Mouse (Mus musculus) CH12.LX (cell line): ENCODE results near the gene Dctn5. TPM values are rescaled to one million over a fixed set of nuclear protein-coding genes. Genes with fewer than 3 reads are reported as not detected.

Experiments used
- DNase-seq: peaks from one replicate; pipeline ENCODE4 v3.0.0-alpha.2; 2013; ENCODE audit errors: extremely low read depth
- H3K27ac ChIP-seq: 2 replicates; pipeline ENCODE4 v1.5.1; 2012; ENCODE audit warnings: low read depth, mild to moderate bottlenecking, control low read depth, moderate library complexity; ENCODE audit not compliant: insufficient read depth
- H3K27me3 ChIP-seq: replicated peaks from 2 replicates; pipeline ENCODE3; 2012; ENCODE audit warnings: inconsistent platforms
- H3K36me3 ChIP-seq, 2 experiments: replicated peaks in 1 of 2; 2 replicates each; pipeline versions ENCODE3 to v1.6.1; 2012; ENCODE audit warnings: inconsistent platforms in 1 of 2, low read length in 1 of 2, mild to moderate bottlenecking in 1 of 2, mixed read lengths in 1 of 2, moderate library complexity in 1 of 2; ENCODE audit not compliant: control insufficient read depth in 1 of 2, insufficient read depth in 1 of 2
- H3K4me1 ChIP-seq, 2 experiments: 2 replicates each; pipeline ENCODE4 v1.6.1; 2012; ENCODE audit warnings: inconsistent platforms in 1 of 2, moderate library complexity in 1 of 2; ENCODE audit not compliant: insufficient read depth in 2 of 2, control insufficient read depth in 1 of 2
- H3K4me2 ChIP-seq: 2 replicates; pipeline ENCODE4 v1.6.1; 2012; ENCODE audit warnings: low read depth, mild to moderate bottlenecking, control low read depth; ENCODE audit not compliant: poor library complexity, insufficient read depth, severe bottlenecking
- H3K4me3 ChIP-seq, 3 experiments: fragments of 150-350 bp in 1 of 3; sonication (generic) in 1 of 3; replicated peaks in 1 of 3; 2 replicates each; pipeline versions ENCODE3 to v1.5.1; 2011 to 2012; ENCODE audit warnings: low read depth in 2 of 3, low read length in 2 of 3, mild to moderate bottlenecking in 2 of 3, moderate library complexity in 2 of 3, control low read depth in 1 of 3, improper control_type of control experiment in 1 of 3, inconsistent platforms in 1 of 3, mixed read lengths in 1 of 3; ENCODE audit not compliant: poor library complexity in 1 of 3
- H3K79me2 ChIP-seq: replicated peaks from 2 replicates; pipeline ENCODE4 v1.6.1; 2012; ENCODE audit warnings: mild to moderate bottlenecking, moderate library complexity; ENCODE audit not compliant: control insufficient read depth, poor library complexity, insufficient read depth, severe bottlenecking; ENCODE audit errors: extremely low read depth
- H3K9ac ChIP-seq: 2 replicates; pipeline ENCODE4 v1.6.1; 2012; ENCODE audit warnings: low read depth, mild to moderate bottlenecking, control low read depth, moderate library complexity; ENCODE audit not compliant: insufficient read depth
- H3K9me3 ChIP-seq: replicated peaks from 2 replicates; pipeline ENCODE3; 2012; ENCODE audit warnings: low read length, inconsistent platforms, mixed read lengths
- BHLHE40 ChIP-seq: IDR thresholded peaks from 2 replicates; pipeline ENCODE4 v1.6.1; 2011; ENCODE audit warnings: mild to moderate bottlenecking, low read depth, low read length, improper control_type of control experiment
- CHD2 ChIP-seq: IDR thresholded peaks from 2 replicates; pipeline ENCODE4 v1.6.1; 2011; ENCODE audit warnings: low read length, improper control_type of control experiment
- CTCF ChIP-seq, 2 experiments: IDR thresholded peaks in 1 of 2; conservative IDR thresholded peaks in 1 of 2; 2 replicates each; pipeline ENCODE4 v1.5.1; 2011 to 2012; ENCODE audit warnings: low read depth in 2 of 2, low read length in 2 of 2, improper control_type of control experiment in 1 of 2, inconsistent platforms in 1 of 2, mild to moderate bottlenecking in 1 of 2, moderate library complexity in 1 of 2
- HCFC1 ChIP-seq: IDR thresholded peaks from 2 replicates; pipeline ENCODE4 v1.6.1; 2012; ENCODE audit warnings: low read depth, mild to moderate bottlenecking, inconsistent platforms, low read length, improper control_type of control experiment
- IRF4 ChIP-seq: IDR thresholded peaks from 2 replicates; pipeline ENCODE4 v1.6.1; 2014; ENCODE audit warnings: low read depth, mild to moderate bottlenecking, inconsistent platforms, low read length, improper control_type of control experiment
- MAFK ChIP-seq: IDR thresholded peaks from 2 replicates; pipeline ENCODE4 v1.6.1; 2011; ENCODE audit warnings: low read length, improper control_type of control experiment; ENCODE audit not compliant: insufficient replicate concordance
- NRF1 ChIP-seq: IDR thresholded peaks from 2 replicates; pipeline ENCODE4 v1.6.1; 2014; ENCODE audit warnings: low read depth, mild to moderate bottlenecking, inconsistent platforms, low read length, improper control_type of control experiment, moderate library complexity
- POLR2AphosphoS2 ChIP-seq: IDR thresholded peaks from 2 replicates; pipeline ENCODE4 v1.6.1; 2011; ENCODE audit warnings: low read depth, low read length, improper control_type of control experiment
- RAD21 ChIP-seq: IDR thresholded peaks from 2 replicates; pipeline ENCODE4 v1.6.1; 2011; ENCODE audit warnings: low read depth, mild to moderate bottlenecking, low read length, improper control_type of control experiment, moderate library complexity
- SMC3 ChIP-seq: IDR thresholded peaks from 2 replicates; pipeline ENCODE4 v1.6.1; 2011; ENCODE audit warnings: low read depth, low read length, improper control_type of control experiment
- TBP ChIP-seq: conservative IDR thresholded peaks from 2 replicates; pipeline ENCODE4 v1.6.1; 2011; ENCODE audit warnings: low read depth, low read length, improper control_type of control experiment
- TCF12 ChIP-seq: IDR thresholded peaks from 2 replicates; pipeline ENCODE4 v1.6.1; 2014; ENCODE audit warnings: low read depth, mild to moderate bottlenecking, inconsistent platforms, low read length, improper control_type of control experiment
- ZC3H11A ChIP-seq: IDR thresholded peaks from 2 replicates; pipeline ENCODE4 v1.6.1; 2012; ENCODE audit warnings: low read depth, mild to moderate bottlenecking, inconsistent platforms, low read length, improper control_type of control experiment
- ZNF384 ChIP-seq: IDR thresholded peaks from 2 replicates; pipeline ENCODE4 v1.6.1; 2012; ENCODE audit warnings: low read depth, low read length, improper control_type of control experiment, inconsistent platforms
- dilution Hi-C: fragments of 300-500 bp; cut with MboI; formaldehyde crosslinking; loops from 2 replicates; pipeline ENCODE4 v1.14.3; 2020; ENCODE audit warnings: low sequenced_read_pairs; ENCODE audit not compliant: extremely low pct_unique_long_range_greater_than_20kb, extremely low pct_ligation_motif_present
- in situ Hi-C: fragments of 300-500 bp; cut with MboI; formaldehyde crosslinking; loops from 3 replicates; pipeline ENCODE4 v1.14.3; 2019; ENCODE audit warnings: low sequenced_read_pairs, low pct_ligation_motif_present, low pct_unique_long_range_greater_than_20kb, mixed read lengths
- polyA plus RNA-seq: library from polyadenylated mRNA; unstranded; fragments of >175 nt; gene quantifications from 2 replicates; pipeline ENCODE4 v1.2.1, GENCODE M21; 2012; ENCODE audit warnings: low read depth; ENCODE audit not compliant: insufficient read length
- total RNA-seq, 2 experiments: library from RNA; depleted of rRNA; stranded (reverse); fragments of 300-350 nt in 1 of 2; fragments of >200 nt in 1 of 2; gene quantifications; 2 replicates each; pipeline ENCODE4 v1.2.3; 2012 to 2014

The Dctn5 gene
- total and polyA plus RNA-seq, 3 experiments: 56.5 to 74.7 (median 62.7) TPM

DNA sequence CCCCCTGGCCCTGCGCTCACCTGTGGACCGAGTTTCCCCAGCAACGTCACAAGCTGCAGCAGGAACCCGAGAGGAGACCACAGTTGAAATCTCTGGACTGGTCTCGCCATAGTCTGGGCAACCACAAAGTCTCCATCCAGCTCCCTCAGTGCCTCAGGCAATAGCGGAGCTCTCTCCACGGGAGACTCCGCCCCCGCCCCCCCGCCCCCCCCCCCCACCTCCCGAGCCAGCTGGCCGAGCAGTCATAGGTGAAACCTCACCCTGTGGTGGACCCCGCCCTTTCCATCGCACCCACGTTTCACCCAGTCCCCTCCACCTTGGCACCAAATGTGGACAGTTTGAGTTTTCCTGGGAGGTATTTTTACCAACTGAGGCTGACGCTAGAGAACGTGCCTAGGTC is 53.2 kb downstream of the Dctn5 start, which contains the start of gene Ern2:
Gene Ern2, minus strand, starts transcription at position 165 of the 400 bp plus-strand sequence.
- Histone ChIP-seq H3K36me3 (no peaks in the 10 kb centered on the region), H3K4me2 (peak within 1 kb of the TSS; percentile 51; the same call in 1 of the 2 replicates), H3K4me1 (no peaks in the 10 kb centered on the region), H3K27me3 (peaks cover 15% of the 10 kb centered on the region), H3K9ac (no peak within 1 kb of the TSS), H3K4me3 (no peak within 1 kb of the TSS), H3K9me3 (no peaks in the 10 kb centered on the region), H3K79me2 (no peaks in the 10 kb centered on the region), H3K27ac (no peak within 1 kb of the TSS)
- dilution Hi-C loops (no loop called here), in situ Hi-C loops (loop anchor here (25.0 kb wide), 1 partner anchor 726 kb away; no protein-coding TSS in a partner anchor)
- DNase-seq: no peak
- TF ChIP-seq BHLHE40 (no peak), SMC3 (no peak), CHD2 (no peak), ZNF384 (no peak), CTCF (conservative IDR thresholded peaks at IDR 0.05 in 1 of 2, IDR thresholded peaks at IDR 0.05 in 1 of 2; ENCODE audit: low read depth in 2 of 2, low read length in 2 of 2) (no peak), MAFK (no peak), NRF1 (no peak)
- TF ChIP-seq, all 38 proteins: peak for 0

- TF ChIP-seq RAD21: peak; percentile 63
- peak; percentile 79 to 95 for TF ChIP-seq CTCF (conservative IDR thresholded peaks at IDR 0.05 in 1 of 2, IDR thresholded peaks at IDR 0.05 in 1 of 2; ENCODE audit: low read depth in 2 of 2, low read length in 2 of 2)
- no peak for TF ChIP-seq POLR2AphosphoS2
- 0 out of 2 replicates have a peak, but pooled peaks have one; percentile 6 for TF ChIP-seq ZNF384
- peak; percentile 61 for TF ChIP-seq SMC3
- TF ChIP-seq TBP: no peak
- TF ChIP-seq HCFC1: 0 out of 2 replicates have a peak, but pooled peaks have one; percentile 18
- Histone ChIP-seq H3K9me3 (peaks cover 5% of the 10 kb centered on the region), H3K79me2 (no peaks in the 10 kb centered on the region), H3K4me2 (no peak overlapping the region), H3K27ac (no peak overlapping the region), H3K4me1 (no peaks in the 10 kb centered on the region), H3K9ac (no peak overlapping the region), H3K36me3 (no peaks in the 10 kb centered on the region), H3K4me3 (no peak overlapping the region), H3K27me3 (peaks cover 8% of the 10 kb centered on the region)
- dilution Hi-C loops: no loop called here
- in situ Hi-C loops: loop anchor here (25.0 kb wide), 1 partner anchor 723 kb away; no protein-coding TSS in a partner anchor
- peak; percentile 66 for DNase-seq
These were observed 56.6 kb downstream of the Dctn5 start for GRCm38 (mm10) chr7:122189484-122189883.

GRCm38 (mm10) chr7:122191097-122191496 is 58.3 kb downstream of the Dctn5 start:
- H3K36me3 ChIP-seq: no peaks in the 10 kb centered on the region
- no peak overlapping the region for H3K9ac ChIP-seq
- no peak overlapping the region for H3K4me2 ChIP-seq
- no peaks in the 10 kb centered on the region for H3K79me2 ChIP-seq
- in situ Hi-C loops: loop anchor here (10.0 to 25.0 kb wide), 2 partner anchors 474 to 721 kb away; no protein-coding TSS in a partner anchor
- no peak for TF ChIP-seq TCF12
- no peak for TF ChIP-seq IRF4
- TF ChIP-seq CTCF (conservative IDR thresholded peaks at IDR 0.05 in 1 of 2, IDR thresholded peaks at IDR 0.05 in 1 of 2; ENCODE audit: low read depth in 2 of 2, low read length in 2 of 2): no peak
- no peak for TF ChIP-seq BHLHE40
- TF ChIP-seq ZC3H11A: no peak
- H3K4me3 ChIP-seq: no peak overlapping the region
- peaks cover 6% of the 10 kb centered on the region for H3K27me3 ChIP-seq
- H3K9me3 ChIP-seq: peaks cover 14% of the 10 kb centered on the region
- dilution Hi-C loops: no loop called here
- H3K27ac ChIP-seq: no peak overlapping the region
- no peaks in the 10 kb centered on the region for H3K4me1 ChIP-seq
- no peak for DNase-seq
